Mouse (Mus musculus) lung, adult 2 months (tissue): ENCODE measurements around the gene Abcf1.

Experiments
- CTCF ChIP-seq: fragments of 200-500 bp; IDR thresholded peaks from 2 replicates; pipeline ENCODE4 v1.5.1; 2011; ENCODE audit warnings: mild to moderate bottlenecking, low read length, control low read depth; ENCODE audit not compliant: insufficient read depth
- POLR2A ChIP-seq: fragments of 200-500 bp; IDR thresholded peaks from 2 replicates; pipeline ENCODE4 v1.6.1; 2011; ENCODE audit warnings: low read depth, mild to moderate bottlenecking, control low read depth, low read length, borderline replicate concordance; ENCODE audit errors: extremely low read depth

- TF ChIP-seq CTCF: no peak
- TF ChIP-seq POLR2A: no peak
Observed at GRCm38 (mm10) chr17:36003331-36003730, 33.8 kb upstream of the Abcf1 start.
